Mouse (Mus musculus) cerebellum, adult 2 months (tissue): Measurements from ENCODE around the gene Timp2.

Experiments used
- CTCF ChIP-seq: fragments of 200-500 bp; IDR thresholded peaks from 2 replicates; pipeline ENCODE4 v1.5.1; 2011; ENCODE audit warnings: low read depth, mild to moderate bottlenecking, control low read depth, low read length, moderate library complexity, borderline replicate concordance; ENCODE audit not compliant: insufficient read depth
- POLR2A ChIP-seq: fragments of 200-500 bp; IDR thresholded peaks from 2 replicates; pipeline ENCODE4 v1.6.1; 2011; ENCODE audit warnings: low read length, control low read depth, borderline replicate concordance; ENCODE audit not compliant: insufficient read depth

DNA sequence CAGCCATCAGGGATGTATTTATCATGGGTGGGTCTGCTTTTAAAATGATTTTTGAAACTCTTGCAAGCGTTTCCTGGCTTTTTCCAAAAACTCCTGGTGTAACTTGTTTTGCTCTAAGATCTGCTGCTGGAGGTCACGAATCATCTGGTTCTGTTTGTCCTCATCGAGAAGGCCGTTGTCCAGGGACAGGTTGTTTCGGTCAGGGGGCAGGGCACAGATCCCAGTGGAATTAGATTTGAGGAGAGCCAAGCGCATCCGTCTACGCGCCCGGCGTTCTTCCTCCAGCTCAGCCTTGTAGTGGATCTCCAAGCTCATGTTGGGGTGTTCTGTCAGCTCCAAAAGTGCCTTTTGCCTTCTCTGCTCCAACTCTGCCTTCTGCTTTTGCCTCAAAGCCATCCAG, 23.2 kb downstream of the Timp2 start:
- TF ChIP-seq POLR2A (no peak), CTCF (no peak)
